Mouse (Mus musculus) fat pad, adult 2 months (tissue): ENCODE results near the gene Auts2.
A peak's percentile ranks its signal among the peaks of the same experiment; 100 is the strongest.

Source experiments
- DNase-seq: peaks from one replicate; pipeline ENCODE4 v3.0.0-alpha.2; 2011; ENCODE audit warnings: low read depth, low spot score; ENCODE audit errors: extremely low read depth

Auts2 gene

DNA sequence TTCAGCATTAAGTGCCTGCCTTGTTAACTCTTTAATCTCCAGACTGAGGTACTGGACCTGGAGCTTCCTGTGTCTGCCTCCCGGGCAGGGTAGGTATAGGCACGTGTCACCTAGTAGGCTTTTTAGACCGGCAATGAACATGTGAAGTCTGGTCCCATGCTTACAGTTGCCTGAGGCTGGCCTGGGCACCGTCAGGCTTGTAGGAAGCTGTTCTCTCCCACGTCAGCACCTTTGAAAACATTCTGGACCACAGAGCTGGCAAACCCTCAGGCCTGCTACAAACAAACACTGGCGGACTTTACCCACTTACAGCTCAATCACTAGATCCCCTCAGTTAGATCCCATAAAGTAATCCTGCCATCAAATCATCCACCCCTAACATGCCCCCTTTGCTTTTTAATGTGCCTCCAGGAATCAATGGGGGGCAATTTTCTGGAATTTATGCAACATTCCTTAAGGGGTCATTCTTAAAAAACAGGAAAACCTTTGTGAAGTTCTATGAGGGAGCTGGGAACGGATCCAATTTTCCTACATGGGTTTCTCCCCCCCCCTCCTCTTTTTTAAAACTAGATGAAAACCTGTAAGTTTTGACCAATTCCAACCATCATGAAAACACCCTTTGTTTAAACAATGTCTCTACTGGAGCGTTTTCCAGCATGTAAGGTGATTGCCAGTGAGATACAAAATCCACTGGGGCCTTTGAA is 692.4 kb downstream of the Auts2 start:
- no peak for DNase-seq

DNA sequence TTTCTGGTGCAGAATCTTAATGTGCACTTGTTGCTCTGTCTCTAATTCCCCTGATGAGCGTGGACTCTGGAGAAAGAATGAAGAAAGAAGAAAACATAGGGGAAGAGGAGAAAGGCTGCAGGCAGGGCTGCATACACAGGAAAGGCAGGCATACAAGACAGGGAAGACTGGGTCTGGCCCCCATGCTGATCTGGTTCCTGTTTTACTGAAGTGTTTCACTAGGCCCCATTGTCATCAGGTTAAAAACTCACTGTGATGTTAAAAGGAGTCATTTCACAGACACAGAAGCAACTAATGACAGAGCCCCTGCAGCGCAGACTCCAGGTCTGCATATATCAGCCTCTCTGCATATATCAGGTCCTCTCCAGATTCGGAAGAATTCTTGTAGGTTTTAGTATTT is 693.5 kb downstream of the Auts2 start:
- no peak for DNase-seq

- no peak for DNase-seq
Observed at GRCm38 (mm10) chr5:131844519-131844800, 698.7 kb downstream of the Auts2 start.

GRCm38 (mm10) chr5:131843766-131844518 is 699.2 kb downstream of the Auts2 start:
- no peak for DNase-seq

- DNase-seq = no peak
Observed at GRCm38 (mm10) chr5:131839657-131840315, 703.4 kb downstream of the Auts2 start.

GRCm38 (mm10) chr5:131839023-131839422 is 704.1 kb downstream of the Auts2 start:
- no peak for DNase-seq

DNA sequence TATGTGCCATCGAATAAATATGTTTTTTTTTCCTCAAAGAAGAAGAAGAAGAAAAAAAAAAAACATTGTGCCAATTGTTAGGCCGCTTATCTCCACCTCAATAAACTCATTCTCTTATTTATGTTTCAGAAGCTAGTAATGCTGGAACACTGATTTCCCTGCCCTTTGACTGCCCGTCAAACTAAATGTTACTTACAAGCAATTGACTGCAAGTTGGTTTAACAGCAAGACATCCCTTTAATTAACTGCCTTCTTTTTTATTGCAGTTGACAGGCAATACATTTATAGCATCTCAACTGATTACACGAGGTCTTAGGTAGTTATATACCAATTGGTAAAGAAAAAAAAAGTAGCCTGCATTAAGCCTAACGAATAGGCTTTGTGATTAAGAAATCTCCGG is 705.1 kb downstream of the Auts2 start:
- DNase-seq = no peak

DNA sequence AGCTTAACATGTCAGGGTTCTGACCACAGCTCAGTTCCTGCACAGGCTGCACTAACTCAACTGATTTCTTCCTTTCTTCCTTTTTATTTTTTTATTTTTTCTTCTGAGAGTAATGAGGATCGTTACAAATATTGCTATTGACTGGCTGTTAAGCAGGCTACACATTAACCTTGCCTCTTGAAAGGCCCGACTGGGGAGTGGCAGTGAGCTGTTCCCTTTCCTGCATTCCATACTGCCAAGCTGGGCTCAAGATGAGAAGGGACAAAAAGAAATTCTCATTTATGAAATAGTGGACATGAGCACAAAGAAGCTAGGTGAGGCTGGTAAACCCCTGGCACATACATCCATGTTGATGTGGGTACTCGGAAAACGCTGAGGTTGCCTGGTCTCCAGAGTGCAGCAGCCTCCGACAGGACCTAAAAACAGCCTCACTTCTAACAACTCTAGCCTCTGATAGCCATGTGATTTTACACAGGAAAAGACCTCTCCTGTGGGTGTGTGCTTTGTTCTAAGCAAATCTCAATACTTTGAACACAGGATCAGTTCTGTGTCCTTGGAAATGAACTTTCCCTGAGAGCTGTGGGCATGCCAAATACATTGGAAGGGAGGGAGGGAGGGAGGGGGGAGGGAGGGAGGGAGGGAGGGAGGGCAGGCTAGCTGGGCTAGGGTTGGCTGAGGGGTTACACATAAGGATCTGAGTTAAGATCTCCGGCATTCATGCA is 707.0 kb downstream of the Auts2 start:
- DNase-seq = no peak

DNA sequence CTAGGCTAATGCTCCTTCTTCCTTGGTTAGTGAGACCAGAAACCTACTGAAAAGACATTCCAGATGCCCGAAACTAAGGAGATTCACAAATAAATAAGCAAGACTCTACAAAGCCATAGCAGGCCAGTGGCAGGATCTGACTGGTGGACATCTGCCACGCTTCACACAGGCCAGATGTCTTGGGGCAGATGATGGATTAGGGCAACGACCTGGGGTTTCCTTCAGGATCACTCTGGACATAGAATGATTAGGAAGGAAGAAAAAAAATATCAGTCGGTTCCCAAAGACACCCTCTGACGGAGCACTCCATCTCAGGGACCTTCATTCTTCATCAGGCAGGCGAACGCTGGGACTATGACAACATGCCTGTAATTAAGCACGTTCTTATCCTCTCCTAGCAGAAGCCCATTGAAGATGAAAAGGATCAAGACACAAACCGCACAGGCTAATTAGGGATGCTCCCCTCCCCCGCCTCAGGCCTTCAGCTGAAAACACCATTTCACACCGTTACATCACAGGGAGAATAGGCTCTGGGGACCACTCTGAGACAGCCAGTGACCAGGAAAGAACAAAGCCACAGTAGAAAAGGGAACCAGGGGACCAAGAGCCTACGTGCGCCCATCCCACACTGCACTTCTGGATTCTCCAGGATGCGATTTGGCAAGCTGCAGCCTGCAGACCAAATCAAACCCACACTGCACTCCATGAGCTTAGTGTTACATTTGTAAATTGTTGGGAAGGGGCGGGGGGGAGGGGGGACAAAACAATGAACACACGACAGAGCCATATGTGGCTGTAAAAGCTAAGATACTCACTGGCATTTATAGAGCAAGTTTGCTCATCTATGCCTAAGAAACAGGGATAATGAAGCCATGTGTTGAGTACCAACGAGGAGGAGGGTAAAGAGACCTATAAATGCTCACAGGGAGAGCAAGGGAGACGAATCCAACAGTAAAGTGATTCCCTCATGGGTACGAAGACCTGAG is 710.0 kb downstream of the Auts2 start:
- no peak for DNase-seq

GRCm38 (mm10) chr5:131830111-131830510 is 713.0 kb downstream of the Auts2 start:
- peak; percentile 85 for DNase-seq

GRCm38 (mm10) chr5:131829248-131829647 is 713.9 kb downstream of the Auts2 start:
- peak; percentile 52 for DNase-seq

- peak; percentile 82 for DNase-seq
Observed at GRCm38 (mm10) chr5:131828607-131829006, 714.5 kb downstream of the Auts2 start.

DNA sequence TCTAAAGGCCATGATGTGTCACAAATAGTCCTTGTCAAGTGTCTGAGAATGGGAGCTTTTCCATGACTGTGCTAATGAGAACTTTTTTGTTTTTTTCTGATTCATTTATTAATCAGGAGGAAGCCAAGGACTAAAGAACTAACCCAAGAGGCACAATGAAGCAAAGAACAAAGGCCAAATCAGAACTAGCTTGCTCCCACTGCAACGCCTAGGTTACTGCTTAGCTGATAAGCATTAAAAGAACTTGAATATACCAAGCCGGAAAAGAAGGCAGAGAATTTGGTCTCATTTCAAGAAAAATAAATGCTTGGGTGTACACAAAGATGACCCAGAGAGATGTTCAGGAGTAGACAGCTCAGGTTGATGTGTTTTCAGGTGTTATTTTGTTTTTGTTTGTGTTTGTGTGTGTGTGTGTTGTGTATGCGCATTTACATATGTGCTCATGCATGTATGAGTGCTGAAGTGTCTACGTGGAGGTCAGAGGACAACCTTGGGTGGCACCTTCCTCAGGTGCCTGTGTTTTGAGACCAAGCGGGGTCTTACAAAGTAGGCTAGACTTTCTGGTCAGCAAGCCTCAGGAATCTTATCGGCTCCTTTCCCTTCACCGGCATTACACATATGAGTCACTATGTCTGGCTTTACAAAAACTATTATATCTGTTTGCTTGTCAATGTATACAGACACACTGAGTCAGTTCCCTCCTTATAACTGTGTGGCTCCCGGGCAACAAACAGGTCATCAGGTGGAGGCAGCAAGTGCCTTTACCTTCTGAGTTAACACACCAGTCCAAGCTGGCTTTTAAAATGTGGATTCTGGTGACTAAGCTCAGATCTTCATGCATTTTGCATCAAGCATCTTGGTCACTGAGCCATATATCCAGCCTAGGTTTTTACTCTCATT is 716.5 kb downstream of the Auts2 start:
- DNase-seq = no peak

- DNase-seq = no peak
Observed at GRCm38 (mm10) chr5:131825421-131825820, 717.7 kb downstream of the Auts2 start.

DNA sequence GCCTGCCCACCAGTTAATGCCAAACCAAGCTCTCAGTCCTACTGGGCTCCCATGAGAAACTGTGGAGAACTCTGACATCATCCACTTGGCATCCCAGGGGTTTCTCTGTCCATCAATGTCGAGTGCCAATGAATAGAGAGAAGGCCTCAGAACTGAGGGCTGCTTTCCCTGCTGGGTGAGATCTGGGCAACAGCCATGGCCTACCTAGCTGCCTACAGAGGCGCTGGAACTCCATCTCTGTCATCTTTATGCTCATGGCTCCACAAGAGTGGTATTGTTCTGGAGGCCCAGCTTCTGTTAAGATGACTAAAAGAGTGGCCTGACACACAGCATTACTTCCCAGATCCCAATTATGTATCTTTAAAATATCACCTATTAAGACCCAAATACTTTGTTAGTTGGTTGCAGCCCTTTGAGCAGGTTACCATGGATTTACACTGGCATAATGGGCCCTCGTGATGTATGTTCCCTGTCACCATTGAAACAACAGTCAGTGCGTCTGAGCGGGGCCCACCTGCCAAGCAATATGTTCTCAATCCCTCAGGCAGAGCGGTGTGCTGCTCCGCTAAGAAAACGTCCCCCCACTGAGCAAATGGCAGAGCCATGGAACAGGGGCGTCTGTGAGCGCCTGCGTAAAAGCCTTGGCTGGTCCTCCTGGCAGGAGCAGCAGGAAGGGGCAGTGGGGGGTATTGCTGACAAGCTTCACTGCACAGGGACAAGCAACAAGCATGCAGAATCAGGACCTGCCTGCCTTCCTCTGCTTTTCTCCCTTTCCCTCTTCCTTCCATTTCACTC is 718.8 kb downstream of the Auts2 start:
- DNase-seq = no peak

- peak; percentile 67 for DNase-seq
Observed at GRCm38 (mm10) chr5:131821461-131821860, 721.7 kb downstream of the Auts2 start.

DNA sequence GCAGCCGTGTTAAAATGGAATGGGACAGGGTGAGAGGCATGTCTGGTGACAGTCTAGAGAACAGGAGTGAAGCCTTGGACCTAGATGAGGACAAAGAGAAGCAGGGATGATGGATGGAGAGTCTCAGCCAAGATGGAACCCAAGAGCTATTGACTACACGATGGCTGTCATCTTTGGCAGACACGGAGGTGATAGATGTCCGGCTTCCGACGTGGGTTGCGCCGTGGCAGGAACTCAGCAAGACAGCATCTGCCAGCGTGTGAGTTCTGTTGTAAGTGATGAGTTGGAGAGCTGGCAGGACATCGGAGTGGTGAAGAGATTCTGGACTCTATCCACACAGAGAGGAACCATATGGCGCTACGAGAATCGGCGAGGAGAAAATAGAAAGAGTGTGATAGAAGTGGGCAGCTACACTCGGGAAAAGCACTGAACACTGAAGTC is 723.9 kb downstream of the Auts2 start:
- DNase-seq = no peak

DNA sequence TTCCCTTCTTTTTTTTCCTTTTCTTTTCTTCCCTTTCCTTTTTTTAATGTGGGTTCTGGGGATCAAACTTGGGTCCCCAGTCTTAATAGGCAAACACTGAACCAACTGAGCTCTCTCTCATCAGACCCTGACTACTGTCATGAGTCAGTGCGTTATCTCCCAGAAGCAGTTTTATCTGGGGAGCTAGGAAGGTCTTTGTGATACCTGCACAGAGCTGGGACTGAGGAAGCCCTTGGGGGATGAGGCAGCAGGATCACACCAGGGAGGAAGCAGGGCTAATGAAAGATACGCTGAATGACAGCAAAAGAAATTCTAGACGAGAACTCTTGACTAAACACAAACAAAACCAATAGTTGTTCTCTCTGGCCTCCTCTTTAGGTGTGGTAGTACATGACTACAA is 727.6 kb downstream of the Auts2 start:
- no peak for DNase-seq
